Mouse (Mus musculus) limb, embryonic 10.5 days (tissue): Measurements from ENCODE around the gene Hoxc9. TPM values are rescaled to one million over a fixed set of nuclear protein-coding genes. Genes with fewer than 3 reads are reported as not detected.
A peak's percentile ranks its signal among the peaks of the same experiment; 100 is the strongest.

Experiments used
- DNase-seq: peaks from one replicate; pipeline ENCODE4 v3.0.0-alpha.2; 2017; ENCODE audit warnings: low spot score
- H3K27ac ChIP-seq: fragments of 300-500 bp; sonication (generic); 2 replicates; pipeline ENCODE4 v1.5.1; 2016; ENCODE audit warnings: mild to moderate bottlenecking
- H3K27me3 ChIP-seq: fragments of 300-500 bp; sonication (generic); 2 replicates; pipeline ENCODE4 v1.6.1; 2016; ENCODE audit warnings: low read depth, mild to moderate bottlenecking; ENCODE audit not compliant: poor library complexity, severe bottlenecking
- H3K36me3 ChIP-seq: fragments of 300-500 bp; sonication (generic); 2 replicates; pipeline ENCODE4 v1.6.1; 2016; ENCODE audit warnings: mild to moderate bottlenecking, moderate library complexity
- H3K4me1 ChIP-seq: fragments of 300-500 bp; sonication (generic); 2 replicates; pipeline ENCODE4 v1.6.1; 2016
- H3K4me3 ChIP-seq: fragments of 300-500 bp; sonication (generic); 2 replicates; pipeline ENCODE4 v1.5.1; 2016; ENCODE audit warnings: mild to moderate bottlenecking, moderate library complexity
- H3K9me3 ChIP-seq: fragments of 300-500 bp; sonication (generic); replicated peaks from 2 replicates; pipeline ENCODE4 v1.6.1; 2016; ENCODE audit warnings: mild to moderate bottlenecking
- WGBS: fragments of 180-500 bp; shearing (Covaris S2); methylation state at CpG from one replicate; pipeline ENCODE4 v1.1.7; 2016; 5-methylcytosine and 5-hydroxymethylcytosine counted together
- polyA plus RNA-seq: library from polyadenylated mRNA; unstranded; fragments of >200 nt; fragmentation: Nextera tagmentation; extraction: Ambion mirVana; gene quantifications from 2 replicates; pipeline ENCODE4 v1.2.1, GENCODE M21; 2016

Hoxc9 gene
- polyA plus RNA-seq, 1 experiment from 2014 or later = 6.9 TPM

- peak overlapping the region; percentile 79 for H3K27ac ChIP-seq
- 2% methylated on average over 6 of the region's 6 CpGs for WGBS
- peaks cover 100% of the 10 kb centered on the region for H3K27me3 ChIP-seq
- no peak for DNase-seq
- H3K4me3 ChIP-seq = peak overlapping the region; percentile 46
- peaks cover 39% of the 10 kb centered on the region for H3K4me1 ChIP-seq
- no peaks in the 10 kb centered on the region for H3K9me3 ChIP-seq
- H3K36me3 ChIP-seq = no peaks in the 10 kb centered on the region
These were observed 3.5 kb upstream of the Hoxc9 start for GRCm38 (mm10) chr15:102972753-102973152.

- peak overlapping the region; percentile 49 for H3K4me3 ChIP-seq
- 4% methylated on average over 7 of the region's 7 CpGs for WGBS
- H3K36me3 ChIP-seq = no peaks in the 10 kb centered on the region
- H3K27ac ChIP-seq = peak overlapping the region; percentile 80
- peaks cover 59% of the 10 kb centered on the region for H3K4me1 ChIP-seq
- peaks cover 100% of the 10 kb centered on the region for H3K27me3 ChIP-seq
- H3K9me3 ChIP-seq = no peaks in the 10 kb centered on the region
- no peak for DNase-seq
These were observed 1.2 kb upstream of the Hoxc9 start for GRCm38 (mm10) chr15:102975034-102975433.

- peak overlapping the region; percentile 80 for H3K27ac ChIP-seq
These were observed 539 bp upstream of the Hoxc9 start for GRCm38 (mm10) chr15:102975688-102976111.

GRCm38 (mm10) chr15:102976631-102977422 is 588 bp downstream of the Hoxc9 start:
- no peaks in the 10 kb centered on the region for H3K9me3 ChIP-seq
- H3K4me1 ChIP-seq = peaks cover 72% of the 10 kb centered on the region
- H3K4me3 ChIP-seq = peak overlapping the region; percentile 49
- WGBS = under 1% methylated on average over 37 of the region's 37 CpGs
- peak overlapping the region; percentile 80 for H3K27ac ChIP-seq
- H3K27me3 ChIP-seq = peaks cover 100% of the 10 kb centered on the region
- DNase-seq = no peak
- H3K36me3 ChIP-seq = no peaks in the 10 kb centered on the region

More at GRCm38 (mm10) chr15:102975688-102976111, 539 bp upstream of the Hoxc9 start:
- Histone ChIP-seq H3K4me1 (peaks cover 65% of the 10 kb centered on the region), H3K4me3 (peak overlapping the region; percentile 49), H3K9me3 (no peaks in the 10 kb centered on the region), H3K27me3 (peaks cover 100% of the 10 kb centered on the region), H3K36me3 (no peaks in the 10 kb centered on the region)
- peak; percentile 76 for DNase-seq
- under 1% methylated on average over 21 of the region's 21 CpGs for WGBS

- Histone ChIP-seq H3K4me3 (peak overlapping the region; percentile 49), H3K27ac (peak overlapping the region; percentile 80), H3K9me3 (no peaks in the 10 kb centered on the region), H3K27me3 (peaks cover 100% of the 10 kb centered on the region), H3K36me3 (no peaks in the 10 kb centered on the region), H3K4me1 (peaks cover 74% of the 10 kb centered on the region)
- 1% methylated on average over 16 of the region's 16 CpGs for WGBS
- no peak for DNase-seq
These were observed 1.3 kb downstream of the Hoxc9 start for GRCm38 (mm10) chr15:102977423-102977974.

- Histone ChIP-seq H3K27ac (peak overlapping the region; percentile 80), H3K27me3 (peaks cover 100% of the 10 kb centered on the region), H3K36me3 (no peaks in the 10 kb centered on the region), H3K4me1 (peaks cover 80% of the 10 kb centered on the region), H3K4me3 (peak overlapping the region; percentile 49), H3K9me3 (no peaks in the 10 kb centered on the region)
- WGBS = under 1% methylated on average over 13 of the region's 13 CpGs
- no peak for DNase-seq
These were observed 2.6 kb downstream of the Hoxc9 start for GRCm38 (mm10) chr15:102978615-102979515.

- 7% methylated on average over 1 of the region's 1 CpGs for WGBS
- no peaks in the 10 kb centered on the region for H3K9me3 ChIP-seq
- H3K36me3 ChIP-seq = no peaks in the 10 kb centered on the region
- peaks cover 89% of the 10 kb centered on the region for H3K4me1 ChIP-seq
- DNase-seq = no peak
- peak overlapping the region; percentile 60 for H3K4me3 ChIP-seq
- H3K27ac ChIP-seq = no peak overlapping the region
- H3K27me3 ChIP-seq = peaks cover 100% of the 10 kb centered on the region
These were observed 3.7 kb downstream of the Hoxc9 start for GRCm38 (mm10) chr15:102979936-102980335.

- DNase-seq = no peak
- H3K4me1 ChIP-seq = peaks cover 93% of the 10 kb centered on the region
- no peaks in the 10 kb centered on the region for H3K36me3 ChIP-seq
- H3K4me3 ChIP-seq = peak overlapping the region; percentile 60
- peaks cover 100% of the 10 kb centered on the region for H3K27me3 ChIP-seq
- peak overlapping the region; percentile 89; the same call in 1 of the 2 replicates for H3K27ac ChIP-seq
- 2% methylated on average over 11 of the region's 11 CpGs for WGBS
- H3K9me3 ChIP-seq = no peaks in the 10 kb centered on the region
These were observed 4.1 kb downstream of the Hoxc9 start for GRCm38 (mm10) chr15:102980352-102980751.

GRCm38 (mm10) chr15:102980912-102981311 is 4.7 kb downstream of the Hoxc9 start:
- peaks cover 100% of the 10 kb centered on the region for H3K27me3 ChIP-seq
- peaks cover 94% of the 10 kb centered on the region for H3K4me1 ChIP-seq
- under 1% methylated on average over 14 of the region's 14 CpGs for WGBS
- peak overlapping the region; percentile 89 for H3K27ac ChIP-seq
- no peak for DNase-seq
- H3K4me3 ChIP-seq = peak overlapping the region; percentile 60
- no peaks in the 10 kb centered on the region for H3K36me3 ChIP-seq
- H3K9me3 ChIP-seq = no peaks in the 10 kb centered on the region

GRCm38 (mm10) chr15:102981379-102982288 is 5.4 kb downstream of the Hoxc9 start:
- no peaks in the 10 kb centered on the region for H3K9me3 ChIP-seq
- peaks cover 100% of the 10 kb centered on the region for H3K27me3 ChIP-seq
- no peaks in the 10 kb centered on the region for H3K36me3 ChIP-seq
- H3K4me1 ChIP-seq = peaks cover 96% of the 10 kb centered on the region
- H3K4me3 ChIP-seq = peak overlapping the region; percentile 60
- WGBS = under 1% methylated on average over 88 of the region's 88 CpGs
- H3K27ac ChIP-seq = peak overlapping the region; percentile 89
- DNase-seq = peak; percentile 81

- 0 out of 2 replicates have a peak overlapping the region, but pooled peaks have one; percentile 36 for H3K27ac ChIP-seq
- no peak for DNase-seq
- peak overlapping the region; percentile 60 for H3K4me3 ChIP-seq
- no peaks in the 10 kb centered on the region for H3K9me3 ChIP-seq
- no peaks in the 10 kb centered on the region for H3K36me3 ChIP-seq
- H3K4me1 ChIP-seq = peaks cover 88% of the 10 kb centered on the region
- H3K27me3 ChIP-seq = peaks cover 100% of the 10 kb centered on the region
- 2% methylated on average over 12 of the region's 12 CpGs for WGBS
These were observed 7.5 kb downstream of the Hoxc9 start for GRCm38 (mm10) chr15:102983716-102984115.

GRCm38 (mm10) chr15:102984521-102984920 is 8.3 kb downstream of the Hoxc9 start:
- Histone ChIP-seq H3K4me1 (peaks cover 83% of the 10 kb centered on the region), H3K9me3 (no peaks in the 10 kb centered on the region), H3K27me3 (peaks cover 100% of the 10 kb centered on the region), H3K36me3 (no peaks in the 10 kb centered on the region), H3K4me3 (no peak overlapping the region; the same call in 1 of the 2 replicates), H3K27ac (no peak overlapping the region)
- DNase-seq = no peak
- 3% methylated on average over 10 of the region's 10 CpGs for WGBS
